Mouse (Mus musculus) thymus, postnatal 25 days (tissue): Measurements from ENCODE around the gene Slc26a1.

Source experiments
- DNase-seq: peaks from one replicate; pipeline ENCODE4 v3.0.0; 2022

Slc26a1 gene

DNA sequence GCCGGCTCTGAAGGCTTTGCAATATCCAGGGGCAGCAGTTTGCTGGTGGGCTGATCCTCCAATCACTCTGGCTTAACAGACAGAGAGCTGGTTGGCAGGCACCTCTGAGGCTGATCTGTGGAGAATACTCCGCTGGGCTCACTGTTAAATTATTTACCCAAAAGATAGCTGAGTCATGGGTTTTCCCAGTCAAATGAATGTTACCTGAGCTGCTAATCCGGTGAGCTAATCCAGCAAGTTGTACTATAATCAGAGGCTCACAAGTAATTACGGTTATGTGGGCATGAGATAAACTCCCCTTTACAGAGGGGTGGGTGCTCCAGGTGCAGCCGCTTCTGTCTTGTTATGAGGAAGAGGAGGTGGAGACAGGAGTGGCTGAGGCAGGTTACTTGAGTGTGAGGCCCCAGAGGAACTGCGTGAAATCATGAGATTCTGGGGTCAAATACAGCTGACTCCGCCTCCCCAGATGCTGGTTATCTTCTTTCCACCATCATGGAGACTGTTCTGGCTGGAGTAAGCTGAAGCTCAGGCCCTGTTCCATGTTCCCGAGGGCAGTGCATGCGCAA, at the start of gene Slc26a1:
Gene Slc26a1 (minus strand): TSS at position 319 of the 566 bp plus-strand sequence.
- DNase-seq, result no peak

DNA sequence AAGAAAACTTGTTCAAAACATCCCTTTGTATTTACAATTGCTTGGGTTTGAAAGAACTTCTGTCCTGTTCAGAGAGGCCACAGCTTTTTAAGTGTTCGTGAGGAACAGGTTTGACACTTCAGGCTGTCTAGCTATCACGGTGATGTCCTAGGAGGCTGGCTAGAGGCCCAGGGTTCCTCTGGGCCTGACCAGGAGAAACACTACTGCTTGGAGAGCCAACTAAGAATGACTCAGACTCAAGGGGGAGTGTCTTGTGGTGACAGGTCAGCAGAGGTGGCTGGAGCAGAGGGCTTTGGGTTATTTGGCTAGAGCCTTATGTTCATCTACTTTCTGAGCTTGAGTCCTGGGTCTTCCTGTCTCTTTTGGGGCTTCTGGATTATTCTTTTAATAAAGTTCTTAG, 48.6 kb upstream of the Slc26a1 start:
- DNase-seq, result no peak

DNA sequence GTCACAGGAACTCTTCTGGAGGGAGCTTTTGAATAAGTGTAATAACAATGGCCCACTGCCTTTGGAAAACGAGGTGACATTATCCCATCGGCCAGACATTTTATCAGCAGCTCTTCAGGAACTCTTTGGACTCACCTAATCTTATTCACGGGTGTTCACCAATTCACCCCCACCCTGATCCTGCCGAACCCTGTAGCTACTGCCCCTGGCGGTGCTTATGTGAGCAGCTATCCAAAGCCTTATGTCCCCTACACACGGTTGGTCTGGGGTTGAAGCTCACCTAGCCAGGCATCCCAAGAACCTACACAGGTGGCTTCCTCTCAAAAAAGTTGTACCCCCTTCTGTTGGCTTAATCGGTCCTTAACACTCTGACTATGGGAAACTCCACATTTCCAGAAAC, 44.4 kb upstream of the Slc26a1 start:
- no peak for DNase-seq

DNA sequence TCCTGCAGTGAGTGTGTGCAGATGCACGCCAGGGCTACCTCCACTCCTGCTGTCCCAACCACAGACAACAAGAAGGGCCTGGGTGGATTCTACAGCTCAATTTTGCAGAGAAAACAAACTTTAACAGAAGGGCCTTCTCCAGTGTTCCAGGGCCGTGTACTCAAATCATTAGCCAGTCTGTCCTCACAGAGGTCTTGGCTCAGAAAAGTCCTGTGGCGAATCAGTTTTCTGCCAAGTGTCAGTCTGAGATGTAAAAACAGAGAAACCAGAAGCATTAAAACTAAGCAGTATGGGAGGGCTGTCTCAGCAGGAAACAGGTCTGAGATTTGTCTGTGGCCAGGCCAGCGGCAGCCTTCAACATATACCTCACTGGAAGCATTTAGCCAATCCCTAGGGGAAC, 42.7 kb upstream of the Slc26a1 start:
- DNase-seq, result no peak

DNA sequence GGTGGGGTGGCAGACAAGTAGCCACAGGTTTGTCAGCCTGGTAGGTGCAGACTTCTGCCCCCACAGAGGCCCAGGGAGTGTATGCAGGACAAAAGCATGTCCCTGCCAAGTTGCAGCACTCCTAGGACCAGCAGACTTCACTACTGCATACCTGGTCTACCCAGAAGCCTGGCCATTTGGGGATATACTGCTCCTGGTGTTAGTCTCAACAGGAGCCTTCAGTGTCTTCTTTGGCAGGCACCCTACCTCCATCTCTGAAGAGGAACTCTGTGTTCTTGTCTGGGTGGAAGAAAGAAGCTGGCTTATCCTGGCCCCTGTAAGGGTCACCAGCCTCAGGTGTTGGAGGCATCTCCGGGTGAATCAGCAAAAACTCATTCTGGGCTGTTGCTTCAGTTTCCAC, 40.6 kb upstream of the Slc26a1 start:
- DNase-seq, result no peak

DNA sequence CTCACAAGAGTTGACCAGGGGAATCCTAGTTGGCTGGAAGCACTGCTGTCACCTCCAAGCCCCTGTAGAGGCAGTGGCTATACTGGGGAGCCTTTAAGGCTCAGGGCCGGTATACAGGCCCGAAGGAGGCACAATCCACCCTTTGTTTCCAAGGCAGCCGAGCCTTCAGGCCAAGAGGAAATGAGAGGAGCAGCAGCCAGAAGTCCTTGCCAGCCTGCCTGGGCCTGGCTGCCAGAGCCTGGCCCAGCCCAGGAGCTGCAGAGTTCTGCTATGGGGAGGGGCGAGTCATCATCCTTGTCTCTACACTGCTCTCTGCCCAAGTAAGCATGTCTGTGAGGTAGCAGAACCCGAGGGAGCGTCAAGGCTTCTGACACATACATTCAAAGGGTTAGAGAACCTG, 38.8 kb upstream of the Slc26a1 start:
- no peak for DNase-seq

DNA sequence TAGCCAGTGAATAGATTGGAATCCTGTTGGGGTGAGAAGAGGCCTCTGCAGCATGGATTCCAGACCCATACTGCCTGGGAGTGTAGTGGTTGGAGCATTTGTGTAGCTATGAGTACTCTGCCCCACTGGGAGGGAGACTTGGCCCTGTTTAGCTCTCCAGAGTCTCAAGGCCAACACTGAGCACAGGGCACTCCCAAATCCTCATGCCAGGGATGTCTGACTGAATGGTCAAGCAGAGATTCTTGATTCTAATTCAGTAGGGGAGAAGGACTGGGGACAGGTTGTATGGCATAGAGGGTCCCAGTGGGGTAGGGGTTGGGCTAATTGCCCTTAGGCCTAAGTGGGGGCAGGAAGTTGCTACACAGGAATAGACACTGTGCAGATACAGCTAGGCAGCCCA, 38.3 kb upstream of the Slc26a1 start:
- DNase-seq, result no peak

DNA sequence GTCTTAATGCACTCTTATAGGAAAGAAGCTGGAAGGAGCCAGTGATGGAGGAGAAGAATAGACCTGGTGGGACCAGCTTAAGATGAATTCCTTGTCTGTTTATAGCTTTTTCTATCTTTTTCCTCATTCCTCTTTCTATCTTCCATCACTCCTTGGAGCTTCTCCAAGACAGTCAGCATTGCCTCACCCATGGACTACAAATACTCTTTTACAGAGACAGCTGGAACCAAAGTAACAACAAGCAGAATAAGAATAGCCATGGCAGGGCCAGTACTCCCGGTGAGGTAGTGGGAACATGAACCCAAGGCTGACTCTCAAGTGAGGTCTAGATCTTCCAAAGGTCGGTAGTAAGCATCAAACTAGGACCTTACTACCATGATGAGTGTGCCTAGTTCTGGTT, 37.7 kb upstream of the Slc26a1 start:
- no peak for DNase-seq

DNA sequence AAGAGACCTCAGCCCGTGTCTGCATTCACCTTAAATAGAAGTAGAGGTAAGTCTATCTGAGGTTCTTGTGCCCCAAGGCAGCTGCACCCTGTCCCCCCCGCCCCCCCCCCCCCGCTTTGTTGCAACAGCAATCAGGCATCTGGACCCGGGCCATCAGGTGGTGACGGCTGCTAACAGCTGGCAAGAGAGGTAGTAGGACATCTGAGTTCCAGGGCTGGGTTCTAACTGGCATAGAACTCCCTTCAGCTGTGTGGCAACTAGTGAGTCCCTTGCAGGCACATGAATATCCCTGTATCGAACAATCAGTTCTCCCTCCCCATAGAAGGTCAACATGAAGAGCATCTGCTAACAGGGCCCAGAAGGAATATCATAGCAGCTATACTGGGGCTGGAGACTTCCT, 36.6 kb upstream of the Slc26a1 start:
- DNase-seq, result no peak

DNA sequence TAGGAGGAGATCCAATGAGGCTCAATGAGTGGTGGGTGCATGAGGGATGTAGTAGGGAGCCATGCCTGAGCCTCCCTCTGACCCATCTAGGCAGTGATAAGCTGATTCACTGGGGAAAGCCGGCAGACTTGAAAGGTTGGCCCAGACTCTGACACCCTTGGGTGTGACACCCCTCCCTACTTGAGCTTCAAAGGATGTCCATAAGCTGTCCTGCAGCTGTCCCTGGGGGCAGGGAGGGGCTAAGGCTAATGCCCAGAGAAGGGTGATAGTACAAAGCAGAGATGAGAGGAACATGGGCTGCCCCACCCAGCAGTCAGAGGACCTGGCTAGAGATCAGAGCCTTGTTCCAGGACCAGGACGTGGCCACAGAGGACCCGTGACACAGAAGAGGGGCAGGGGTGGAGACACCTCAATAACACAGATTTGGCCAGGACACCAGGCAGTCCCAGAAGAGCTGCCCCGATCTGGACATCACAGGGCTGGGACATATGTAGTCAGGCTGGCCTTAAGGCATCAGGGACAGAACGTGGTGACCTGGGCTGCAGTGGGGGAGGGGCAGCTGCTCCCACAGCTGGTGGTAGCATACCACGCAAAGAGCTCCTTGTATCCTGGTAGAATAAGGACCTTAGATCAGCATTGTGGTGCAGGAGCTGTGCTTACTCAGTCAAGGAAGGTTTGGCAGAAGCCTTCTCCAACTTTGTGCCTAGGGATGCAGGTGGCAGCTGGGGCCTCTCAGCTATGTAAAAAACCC, 33.8 kb upstream of the Slc26a1 start:
- DNase-seq, result no peak

DNA sequence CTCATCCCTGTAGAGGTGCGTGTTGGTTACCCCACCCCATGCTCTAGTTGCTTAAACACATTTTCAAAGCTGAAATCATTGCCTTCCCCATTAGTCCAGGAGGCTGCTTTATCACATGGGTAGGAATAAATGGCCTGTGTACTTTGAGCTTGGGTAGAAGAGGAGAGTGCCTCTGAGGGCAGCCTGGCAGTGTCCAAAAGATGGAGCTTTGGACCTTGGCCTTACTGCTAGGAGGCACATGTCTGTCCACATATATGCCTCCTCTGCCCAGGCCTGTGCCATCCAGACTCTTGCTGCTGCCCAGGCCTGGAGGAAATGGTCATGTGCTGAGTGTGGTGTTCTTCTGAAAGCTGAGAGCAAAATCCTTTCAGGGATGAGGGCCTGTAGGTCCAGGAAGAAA, 33.0 kb upstream of the Slc26a1 start:
- no peak for DNase-seq

DNA sequence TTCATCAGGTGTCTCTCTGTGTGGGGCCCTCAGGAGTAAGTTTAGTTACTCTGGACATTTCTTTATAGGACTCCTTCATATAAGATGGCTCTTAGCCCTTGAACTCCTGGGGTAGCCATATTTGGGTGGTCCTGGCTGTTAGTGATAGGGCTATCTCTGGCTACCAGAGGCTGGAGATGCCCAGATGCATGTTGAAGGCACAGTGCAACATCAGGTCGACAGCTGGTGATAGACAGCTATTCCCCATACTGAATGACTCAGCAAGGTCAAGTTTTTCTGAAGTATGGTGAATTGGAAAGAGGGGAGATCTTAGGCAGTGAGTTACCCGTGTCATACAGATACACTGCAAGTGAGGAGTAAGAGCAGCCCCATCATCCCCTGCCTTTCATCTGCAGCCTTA, 32.4 kb upstream of the Slc26a1 start:
- no peak for DNase-seq

DNA sequence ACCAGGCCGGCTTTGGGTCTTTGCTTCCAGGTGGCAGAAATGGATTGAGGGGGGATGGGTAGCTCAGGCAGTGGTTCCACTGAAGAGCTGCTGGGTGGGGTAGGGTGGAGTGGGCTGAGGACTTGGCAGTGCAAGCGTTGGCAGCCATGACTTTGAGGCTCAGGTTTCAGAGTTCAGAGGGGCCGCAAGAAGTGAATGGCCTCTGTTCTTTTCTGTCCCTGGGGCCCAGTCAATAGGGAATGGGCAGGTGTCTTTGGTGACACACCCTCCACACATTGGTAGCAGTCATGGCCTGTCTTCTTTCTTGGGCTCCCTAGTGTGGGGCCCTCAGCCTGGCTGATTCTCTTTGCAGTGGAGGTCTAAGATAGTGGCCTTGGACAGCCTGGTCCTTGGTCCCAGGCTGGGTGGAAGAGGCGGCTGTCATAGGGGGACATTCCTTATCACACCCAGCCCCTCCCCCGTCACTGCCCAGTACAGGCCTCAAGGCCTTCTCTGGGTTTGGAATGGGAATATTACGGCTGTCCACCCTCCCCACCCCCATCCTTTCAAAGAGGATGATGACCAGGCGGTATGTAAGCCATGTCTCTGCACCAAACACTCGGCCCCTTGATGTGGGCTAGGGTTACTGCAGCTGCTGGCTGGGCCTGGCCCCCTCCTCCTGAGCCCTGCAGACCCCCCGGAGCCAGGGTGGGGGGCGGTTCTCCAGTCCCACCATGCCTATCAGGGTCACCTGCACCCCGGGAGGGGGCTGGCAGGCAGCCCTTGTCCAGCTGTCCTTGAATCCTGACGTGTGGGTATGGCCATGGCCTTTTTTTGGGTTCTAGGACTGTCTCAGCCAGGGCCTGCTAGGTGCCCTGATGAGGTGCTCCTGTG, 28.6 kb upstream of the Slc26a1 start:
- DNase-seq, result no peak

DNA sequence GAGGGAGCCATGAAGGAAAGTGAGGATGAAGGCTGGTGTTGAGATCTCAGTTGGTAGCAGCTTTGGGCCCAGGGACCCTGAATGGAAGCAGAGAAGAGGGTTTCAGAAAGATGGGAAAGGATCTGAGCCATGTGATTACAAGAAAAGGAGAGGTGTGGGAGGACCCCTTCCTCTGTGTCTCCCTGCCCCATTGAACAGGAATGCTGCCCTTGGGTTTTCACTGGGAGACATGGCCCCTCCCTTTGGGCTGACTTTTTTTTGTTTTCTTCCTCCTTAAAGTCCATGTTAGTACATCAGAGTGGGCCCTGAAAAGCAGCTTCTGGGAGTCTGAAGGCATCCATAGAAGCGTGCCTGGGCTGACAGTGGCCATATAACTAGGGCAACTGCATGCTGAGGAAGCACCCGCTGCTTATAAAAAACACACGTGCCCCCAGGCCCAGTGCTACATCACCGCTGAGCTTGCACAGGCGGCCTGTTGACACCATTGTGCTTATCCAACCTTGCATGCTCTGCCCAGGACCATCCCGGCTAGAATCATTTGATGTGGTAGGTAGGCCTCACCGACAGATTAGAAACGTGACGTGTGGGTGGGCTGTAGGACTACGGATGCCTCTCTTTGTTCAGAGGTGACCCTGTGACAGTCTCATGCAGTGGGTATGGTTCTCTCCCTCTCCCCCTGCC, 26.1 kb upstream of the Slc26a1 start:
- no peak for DNase-seq

DNA sequence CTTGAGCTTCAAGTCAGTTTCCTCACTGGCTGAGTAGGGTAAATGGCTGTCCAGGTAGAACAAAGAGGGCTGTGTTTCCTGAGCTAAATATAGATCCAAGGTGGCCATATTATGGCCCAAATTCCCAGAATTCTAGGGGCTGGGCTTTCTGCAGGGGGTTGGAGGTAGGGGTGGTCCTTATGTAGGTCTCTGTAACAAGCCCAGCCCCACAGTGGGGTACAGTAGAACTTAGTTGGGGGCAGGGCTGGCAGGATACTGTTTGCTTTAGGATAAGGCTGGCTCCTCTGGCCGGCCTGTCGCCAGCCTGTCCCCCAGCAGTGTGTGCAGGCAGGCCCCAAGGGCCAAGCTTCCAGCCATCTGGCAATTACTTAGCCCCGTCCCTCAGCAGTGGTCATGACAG, 25.0 kb upstream of the Slc26a1 start:
- no peak for DNase-seq

DNA sequence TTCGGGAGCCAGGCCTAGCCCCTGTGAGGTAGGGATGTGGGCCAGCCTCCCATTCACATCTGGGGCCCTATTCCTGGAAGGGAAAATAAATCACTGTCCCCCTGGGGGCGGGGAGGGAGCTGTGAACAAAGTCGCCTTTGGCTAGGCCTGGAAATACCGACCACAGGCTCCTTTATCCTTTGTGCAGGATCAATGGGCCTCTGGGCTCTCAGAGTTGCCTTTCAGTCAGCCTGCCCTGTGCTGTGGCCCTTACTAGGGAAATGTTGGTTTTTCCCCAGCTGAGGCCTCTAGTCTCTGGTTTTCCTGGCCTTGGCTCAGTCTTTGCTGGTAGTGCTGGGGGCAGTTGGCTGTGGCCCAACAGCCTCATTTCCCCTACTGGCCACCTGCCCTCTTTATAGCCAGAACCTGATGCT, 22.0 kb upstream of the Slc26a1 start:
- no peak for DNase-seq

DNA sequence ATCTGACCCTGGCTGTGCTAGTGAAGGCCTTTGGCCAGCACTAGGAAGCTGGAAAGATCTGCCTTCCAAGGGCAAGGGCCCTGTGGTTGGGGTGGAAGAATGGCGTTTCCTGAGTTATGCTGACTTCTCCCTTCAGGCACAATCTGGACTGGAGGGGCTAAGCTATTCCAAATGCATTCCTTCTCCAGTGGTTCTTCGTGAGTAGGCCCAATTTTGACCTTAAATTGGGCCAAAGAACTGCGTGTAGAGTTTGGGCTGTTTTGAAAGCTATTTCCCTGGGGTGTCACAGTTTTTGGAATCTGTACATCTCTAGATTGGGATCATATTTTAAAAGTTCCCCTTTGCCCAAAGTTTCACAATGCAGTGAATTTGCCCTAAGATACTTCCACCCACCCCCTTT, 21.2 kb upstream of the Slc26a1 start:
- DNase-seq, result no peak

DNA sequence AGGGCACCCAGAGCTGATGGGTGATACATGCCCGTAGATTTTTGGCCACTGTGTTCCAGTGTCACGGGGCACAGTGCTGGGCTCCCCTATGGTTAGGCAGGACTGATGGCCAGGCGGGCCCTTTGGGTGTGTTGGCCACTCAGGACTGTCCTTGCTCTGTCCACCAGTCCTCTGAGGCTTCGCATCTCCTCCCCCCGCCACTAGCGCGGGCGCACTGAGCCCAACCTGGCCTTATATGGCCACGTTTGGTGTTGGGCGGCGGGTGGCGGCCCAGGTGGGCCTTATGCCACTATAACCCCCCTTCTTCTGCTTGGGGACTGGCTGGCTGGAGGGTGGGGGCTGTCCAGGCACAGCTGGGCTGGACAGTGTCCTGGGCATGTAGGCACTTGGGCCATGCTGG, 20.5 kb upstream of the Slc26a1 start:
- no peak for DNase-seq

DNA sequence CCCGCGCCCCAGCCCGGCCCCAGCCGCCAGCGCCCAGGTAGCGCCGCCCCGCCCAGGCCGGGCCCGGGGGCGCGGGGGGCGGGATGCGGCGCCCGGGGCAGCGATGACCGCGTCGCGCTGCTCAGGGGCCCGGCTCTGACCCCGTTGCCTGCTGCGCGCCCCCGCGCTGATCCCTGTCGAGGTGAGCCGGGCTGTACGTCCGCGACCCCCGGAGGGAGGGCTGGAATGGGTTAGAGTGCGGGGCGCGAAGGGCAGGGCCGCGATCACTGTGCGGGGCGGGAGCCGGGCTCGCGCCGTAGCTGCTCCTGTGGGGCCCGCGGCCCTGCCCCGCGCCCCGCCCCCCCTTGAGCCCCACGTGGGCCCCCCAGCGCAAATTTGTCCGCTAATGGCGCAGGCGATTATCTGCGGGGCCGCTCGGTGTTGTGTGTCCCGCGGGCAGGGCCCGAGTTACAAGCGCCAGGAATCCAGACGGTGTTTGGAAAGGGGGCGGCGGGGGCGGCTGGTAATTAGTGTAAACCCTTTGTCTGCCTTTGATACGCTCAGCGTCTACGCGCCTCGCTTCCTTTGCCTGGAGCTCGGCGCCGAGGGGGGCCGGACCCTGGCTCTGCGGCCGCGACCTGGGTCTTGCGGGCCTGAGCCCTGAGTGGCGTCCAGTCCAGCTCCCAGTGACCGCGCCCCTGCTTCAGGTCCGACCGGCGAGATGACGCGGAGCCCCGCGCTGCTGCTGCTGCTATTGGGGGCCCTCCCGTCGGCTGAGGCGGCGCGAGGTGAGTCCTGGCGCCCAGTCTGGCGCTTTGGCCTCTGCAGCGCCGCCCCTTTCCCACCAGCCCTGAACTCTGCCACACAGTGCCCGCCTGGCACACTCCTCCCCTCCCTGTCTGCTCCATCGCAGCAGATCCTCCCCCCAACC, 19.2 kb upstream of the Slc26a1 start:
- DNase-seq, result peak; percentile 22

DNA sequence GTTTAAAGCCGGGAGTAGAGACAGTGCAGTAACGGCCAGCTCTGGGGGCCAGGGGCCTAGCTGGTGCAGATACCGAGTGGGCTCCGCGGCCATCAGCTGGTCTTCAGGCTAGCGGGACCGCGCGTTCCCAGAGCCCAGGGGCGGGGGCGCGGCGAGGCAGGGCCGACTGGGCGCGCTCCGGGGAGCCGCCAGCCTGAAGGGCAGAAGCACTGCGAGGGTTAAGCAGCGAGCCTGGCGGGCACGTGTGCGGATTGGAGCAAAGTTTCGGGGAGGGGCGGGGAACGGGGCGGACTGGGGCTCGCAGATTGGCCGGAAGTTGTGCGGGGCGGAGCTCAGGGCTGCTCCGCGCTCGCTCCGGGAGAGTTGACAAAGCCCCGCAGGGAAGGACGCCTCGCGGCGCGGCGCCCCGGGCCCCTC, 18.5 kb upstream of the Slc26a1 start:
- DNase-seq, result peak; percentile 87

DNA sequence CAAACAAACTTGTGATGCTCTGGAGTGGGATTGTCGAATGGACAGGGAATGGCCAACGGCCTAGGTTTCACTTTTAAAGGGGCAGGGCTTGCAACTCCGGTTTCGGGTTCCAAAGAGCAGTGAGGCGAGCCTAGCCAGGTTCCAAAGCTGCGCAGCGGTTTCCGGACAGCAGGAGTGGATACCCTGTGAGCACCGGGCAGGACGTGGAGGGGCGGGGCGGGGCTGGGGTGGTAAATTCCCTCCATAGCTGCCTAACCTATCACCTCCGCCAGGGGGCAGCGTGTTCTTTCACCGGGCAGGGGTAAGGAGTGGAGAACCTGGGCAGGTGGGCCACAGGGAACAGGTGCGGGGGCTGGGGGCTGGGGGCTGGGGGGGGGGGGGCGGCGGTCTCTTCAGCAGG, 16.9 kb upstream of the Slc26a1 start, which contains the start of gene Fgfrl1:
Gene Fgfrl1 (plus strand): TSS at position 112 of the 400 bp plus-strand sequence.
- DNase-seq, result peak; percentile 75

DNA sequence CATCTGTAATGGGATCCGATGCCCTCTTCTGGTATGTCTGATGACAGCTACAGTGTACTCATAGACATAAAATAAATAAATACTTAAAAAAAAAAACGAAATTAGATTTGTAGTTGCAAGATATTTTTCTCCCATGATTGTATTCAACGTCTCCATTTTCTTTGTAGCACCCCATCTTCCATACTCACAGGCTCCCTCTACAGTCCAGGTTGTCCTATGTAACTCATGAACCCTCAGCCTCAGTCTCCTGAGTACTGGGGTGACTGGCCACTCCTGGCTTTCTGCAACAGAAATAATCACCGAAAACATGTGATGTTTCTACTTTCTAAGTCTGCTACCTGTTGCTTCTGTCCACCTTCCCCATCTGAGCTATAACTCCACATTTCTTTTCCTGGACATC, 15.8 kb upstream of the Slc26a1 start:
- peak; percentile 14 for DNase-seq
